ENCODE assay signal across 8 mouse cellular contexts in the genomic region with DNA sequence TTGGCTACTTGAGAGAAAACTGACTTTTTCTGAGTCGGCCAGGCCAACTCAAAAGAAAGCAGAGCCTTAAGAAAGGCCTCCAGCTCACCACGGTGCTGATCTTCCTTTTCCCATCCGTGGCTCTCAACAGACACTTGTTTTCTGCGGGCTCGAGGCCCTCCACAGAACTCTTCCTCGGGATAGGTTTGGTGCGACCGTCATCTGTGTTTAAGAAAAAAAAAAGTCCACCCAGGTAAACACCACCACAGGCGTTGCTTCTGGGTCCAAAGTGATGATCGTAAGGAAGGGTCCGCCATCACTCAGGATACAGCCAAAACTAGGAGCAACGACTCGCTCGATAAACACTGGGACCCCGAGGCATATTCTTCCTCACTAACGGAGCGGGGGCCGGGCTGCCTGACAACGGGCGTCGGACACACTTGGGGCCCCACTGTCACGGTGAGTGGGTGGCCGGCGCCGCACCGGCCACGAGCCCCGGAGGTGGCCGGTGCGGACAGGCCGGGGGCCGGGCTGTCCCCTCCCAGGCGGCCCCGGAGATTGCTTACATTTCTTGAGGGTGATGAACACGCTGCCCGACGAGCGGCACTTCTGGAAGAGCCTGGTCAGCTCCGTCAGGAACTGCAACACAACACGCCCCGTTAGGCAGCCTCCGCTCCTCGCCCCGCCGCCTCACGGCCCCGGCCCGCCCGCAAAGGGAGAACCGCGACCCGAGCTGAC. TPM values are rescaled to one million over a fixed set of nuclear protein-coding genes. Genes with fewer than 3 reads are reported as not detected.
DNase-seq lines count a peak whose midpoint lies in the region; ATAC-seq lines count a peak whose summit lies in the region.

No protein-coding gene starts in this region.

- H3K4me3 ChIP-seq in heart, embryonic 12.5 days: peak overlapping the region; percentile 96
- peak overlapping the region; percentile 93 for H3K4me3 ChIP-seq in liver, embryonic 11.5 days (ENCODE audit: low read depth, low read length)
- peak overlapping the region; percentile 98 for H3K4me3 ChIP-seq in stomach, embryonic 15.5 days (replicated peaks)

- H3K27me3 ChIP-seq in heart, embryonic 12.5 days (replicated peaks): no peaks in the 10 kb centered on the region
- H3K27me3 ChIP-seq in liver, embryonic 11.5 days (replicated peaks; ENCODE audit: control insufficient read depth, insufficient read depth, low read length): no peaks in the 10 kb centered on the region
- H3K27me3 ChIP-seq in stomach, embryonic 15.5 days (replicated peaks): no peaks in the 10 kb centered on the region

- H3K27ac ChIP-seq in heart, embryonic 12.5 days (ENCODE audit: poor library complexity, severe bottlenecking): peak overlapping the region; percentile 85
- peak overlapping the region; percentile 75; the same call in 1 of the 2 replicates for H3K27ac ChIP-seq in liver, embryonic 11.5 days (ENCODE audit: low read depth, low read length)
- H3K27ac ChIP-seq in stomach, embryonic 15.5 days: peak overlapping the region; percentile 85

- H3K4me1 ChIP-seq in heart, embryonic 12.5 days (replicated peaks): peaks cover 12% of the 10 kb centered on the region
- H3K4me1 ChIP-seq in liver, embryonic 11.5 days (replicated peaks; ENCODE audit: control insufficient read depth, insufficient read depth, low read length): peaks cover 9% of the 10 kb centered on the region; the same call in 1 of the 2 replicates
- peaks cover 10% of the 10 kb centered on the region for H3K4me1 ChIP-seq in stomach, embryonic 15.5 days

- H3K9me3 ChIP-seq in heart, embryonic 12.5 days (replicated peaks): no peaks in the 10 kb centered on the region
- H3K9me3 ChIP-seq in liver, embryonic 11.5 days (ENCODE audit: control insufficient read depth, low read length): no peaks in the 10 kb centered on the region
- no peaks in the 10 kb centered on the region for H3K9me3 ChIP-seq in stomach, embryonic 15.5 days

- peak; percentile 67; the same call in 1 of the 2 replicates for ATAC-seq in heart, embryonic 12.5 days (ENCODE audit: insufficient number of reproducible peaks, low FRiP score)
- ATAC-seq in erythroblast, adult 5-6 weeks (replicated peaks; ENCODE audit: low FRiP score, poor library complexity, severe bottlenecking): peak; percentile 18
- ATAC-seq in liver, embryonic 11.5 days (replicated peaks; ENCODE audit: low FRiP score): peak; percentile 39; the same call in 1 of the 2 replicates
- peak; percentile 55 for ATAC-seq in stomach, embryonic 15.5 days (ENCODE audit: insufficient read depth, low FRiP score, low read depth)

- peaks cover 32% of the 10 kb centered on the region for H3K36me3 ChIP-seq in heart, embryonic 12.5 days
- peaks cover 7% of the 10 kb centered on the region; the same call in 1 of the 2 replicates for H3K36me3 ChIP-seq in liver, embryonic 11.5 days (ENCODE audit: control insufficient read depth, insufficient read depth, low read length)
- H3K36me3 ChIP-seq in stomach, embryonic 15.5 days: peaks cover 21% of the 10 kb centered on the region

- WGBS in heart, embryonic 12.5 days: 2% methylated on average over 52 of the region's 52 CpGs
- WGBS in liver, embryonic 11.5 days: 2% methylated on average over 52 of the region's 52 CpGs
- WGBS in stomach, embryonic 15.5 days: 2% methylated on average over 48 of the region's 52 CpGs

- H3K4me2 ChIP-seq in heart, embryonic 12.5 days: peak overlapping the region; percentile 86
- H3K4me2 ChIP-seq in liver, embryonic 11.5 days: peak overlapping the region; percentile 83
- peak overlapping the region; percentile 88 for H3K4me2 ChIP-seq in stomach, embryonic 15.5 days

- H3K9ac ChIP-seq in heart, embryonic 12.5 days: peak overlapping the region; percentile 90
- H3K9ac ChIP-seq in liver, embryonic 11.5 days (ENCODE audit: low read depth, low read length): peak overlapping the region; percentile 87
- peak overlapping the region; percentile 87 for H3K9ac ChIP-seq in stomach, embryonic 15.5 days

- no peak for DNase-seq in heart, adult 18-20 months
- peak; percentile 29 for DNase-seq in CD4-positive, CD25-positive, alpha-beta regulatory T cell, adult 2 months (ENCODE audit: low read depth, low spot score)
- peak; percentile 41 for DNase-seq in liver, embryonic 11.5 days (ENCODE audit: low spot score)
- no peak for DNase-seq in right cerebral cortex, postnatal 10 days (ENCODE audit: low spot score in 2 of 2)
- DNase-seq in lung, postnatal 36 days: no peak

RNA-seq across cellular contexts. Expression of a gene that starts 0.5 kb away (rescaled TPM):
- 191 and 198 TPM in 2 replicates for polyA plus RNA-seq in heart, embryonic 12.5 days (2016; fragmentation: Nextera tagmentation; extraction: Ambion mirVana)
- total RNA-seq in heart, adult 18-20 months (2021): 100 to 1,000 TPM; 131 to 136 TPM
- total RNA-seq in erythroblast, adult 5-6 weeks (2015; ENCODE audit: low replicate concordance): 39.8 and 109 TPM in 2 replicates
- total RNA-seq in erythroblast, adult 5-6 weeks (2017; ENCODE audit: low replicate concordance): 61.2 and 71.2 TPM in 2 replicates
- 184 and 195 TPM in 2 replicates for polyA plus RNA-seq in liver, embryonic 11.5 days (2014; fragmentation: Nextera tagmentation; extraction: Ambion mirVana)
- 222 and 224 TPM in 2 replicates for polyA plus RNA-seq in stomach, embryonic 15.5 days (2015; fragmentation: Nextera tagmentation; extraction: Ambion mirVana)

Comparison
In these comparisons a context has a peak if more than half of its experiments do, and no peak if none do; other contexts are left out.
1. DNase-seq: peak in CD4-positive, CD25-positive, alpha-beta regulatory T cell, adult 2 months (single experiment) and liver, embryonic 11.5 days (single experiment); none in heart, adult 18-20 months (0 of 2), right cerebral cortex, postnatal 10 days (0 of 2) and lung, postnatal 36 days (single experiment).
2. Peak in every context shown above with its lines, with median percentiles within 50 percentile points of each other: ATAC-seq, H3K27ac ChIP-seq, H3K4me2 ChIP-seq, H3K4me3 ChIP-seq and H3K9ac ChIP-seq.